Mouse (Mus musculus): ENCODE measurements around the gene Ddx42. TPM values are rescaled to one million over a fixed set of nuclear protein-coding genes. Genes with fewer than 3 reads are reported as not detected.

Gene Ddx42
- polyA plus RNA-seq, 1 experiment from 2014 or later = 111 TPM

- Histone ChIP-seq H3K4me3 (no peak overlapping the region), H3K27ac (no peak overlapping the region), H3K4me2 (replicated peaks) (no peak overlapping the region), H3K4me1 (peaks cover 21% of the 10 kb centered on the region), H3K36me3 (peaks cover 80% of the 10 kb centered on the region), H3K27me3 (no peaks in the 10 kb centered on the region), H3K9me3 (replicated peaks) (no peaks in the 10 kb centered on the region), H3K9ac (no peak overlapping the region)
- no peak for ATAC-seq (ENCODE audit: low FRiP score)
- 96% methylated on average over 9 of the region's 9 CpGs for WGBS
These were observed 47.2 kb downstream of the Ddx42 start for GRCm38 (mm10) chr11:106263963-106264362.

- H3K4me2 ChIP-seq (replicated peaks) = no peak overlapping the region
- H3K4me3 ChIP-seq = no peak overlapping the region
- WGBS = 95% methylated on average over 15 of the region's 15 CpGs
- no peak overlapping the region for H3K9ac ChIP-seq
- ATAC-seq (ENCODE audit: low FRiP score) = no peak
- peaks cover 71% of the 10 kb centered on the region for H3K36me3 ChIP-seq
- H3K27ac ChIP-seq = no peak overlapping the region
- no peaks in the 10 kb centered on the region for H3K27me3 ChIP-seq
- peaks cover 28% of the 10 kb centered on the region for H3K4me1 ChIP-seq
- no peaks in the 10 kb centered on the region for H3K9me3 ChIP-seq (replicated peaks)
These were observed 48.3 kb downstream of the Ddx42 start for GRCm38 (mm10) chr11:106264988-106265387.

- H3K4me2 ChIP-seq (replicated peaks) = no peak overlapping the region
These were observed 48.8 kb downstream of the Ddx42 start for GRCm38 (mm10) chr11:106265570-106265969.

GRCm38 (mm10) chr11:106266431-106266830, 49.7 kb downstream of the Ddx42 start:
- H3K27ac ChIP-seq = no peak overlapping the region
- no peak for ATAC-seq (ENCODE audit: low FRiP score)
- no peak overlapping the region for H3K4me3 ChIP-seq
- no peak overlapping the region for H3K4me2 ChIP-seq (replicated peaks)
- H3K9me3 ChIP-seq (replicated peaks) = no peaks in the 10 kb centered on the region
- 91% methylated on average over 10 of the region's 10 CpGs for WGBS
- H3K9ac ChIP-seq = no peak overlapping the region
- H3K27me3 ChIP-seq = no peaks in the 10 kb centered on the region
- H3K36me3 ChIP-seq = peaks cover 61% of the 10 kb centered on the region
- H3K4me1 ChIP-seq = peaks cover 38% of the 10 kb centered on the region

More at GRCm38 (mm10) chr11:106265570-106265969, 48.8 kb downstream of the Ddx42 start:
- Histone ChIP-seq H3K9ac (no peak overlapping the region), H3K4me3 (no peak overlapping the region), H3K36me3 (peaks cover 70% of the 10 kb centered on the region), H3K27me3 (no peaks in the 10 kb centered on the region), H3K9me3 (replicated peaks) (no peaks in the 10 kb centered on the region), H3K4me1 (peaks cover 33% of the 10 kb centered on the region), H3K27ac (no peak overlapping the region)
- ATAC-seq (ENCODE audit: low FRiP score) = no peak
- WGBS = 94% methylated on average over 4 of the region's 4 CpGs

GRCm38 (mm10) chr11:106267311-106267852, 50.7 kb downstream of the Ddx42 start:
- Histone ChIP-seq H3K27me3 (no peaks in the 10 kb centered on the region), H3K4me3 (no peak overlapping the region), H3K4me2 (replicated peaks) (no peak overlapping the region), H3K9ac (0 out of 2 replicates have a peak overlapping the region, but pooled peaks have one; percentile 35), H3K36me3 (peaks cover 51% of the 10 kb centered on the region), H3K27ac (peak overlapping the region; percentile 86), H3K4me1 (peaks cover 41% of the 10 kb centered on the region), H3K9me3 (replicated peaks) (no peaks in the 10 kb centered on the region)
- WGBS = 66% methylated on average over 14 of the region's 15 CpGs
- ATAC-seq (ENCODE audit: low FRiP score) = no peak

- peaks cover 41% of the 10 kb centered on the region for H3K4me1 ChIP-seq
- no peak overlapping the region for H3K4me3 ChIP-seq
- H3K27me3 ChIP-seq = no peaks in the 10 kb centered on the region
- ATAC-seq (ENCODE audit: low FRiP score) = no peak
- no peak overlapping the region for H3K4me2 ChIP-seq (replicated peaks)
- no peaks in the 10 kb centered on the region for H3K9me3 ChIP-seq (replicated peaks)
- peak overlapping the region; percentile 86 for H3K27ac ChIP-seq
- peaks cover 47% of the 10 kb centered on the region for H3K36me3 ChIP-seq
- WGBS = 45% methylated on average over 5 of the region's 5 CpGs
- 0 out of 2 replicates have a peak overlapping the region, but pooled peaks have one; percentile 35 for H3K9ac ChIP-seq
These were observed 51.1 kb downstream of the Ddx42 start for GRCm38 (mm10) chr11:106267871-106268270.

- peak overlapping the region; percentile 35; the same call in 1 of the 2 replicates for H3K9ac ChIP-seq
- no peaks in the 10 kb centered on the region for H3K9me3 ChIP-seq (replicated peaks)
- H3K36me3 ChIP-seq = peaks cover 40% of the 10 kb centered on the region
- no peak overlapping the region for H3K4me3 ChIP-seq
- peak overlapping the region; percentile 86 for H3K27ac ChIP-seq
- peak overlapping the region; percentile 27 for H3K4me2 ChIP-seq (replicated peaks)
- no peaks in the 10 kb centered on the region for H3K27me3 ChIP-seq
- no peak for ATAC-seq (ENCODE audit: low FRiP score)
- H3K4me1 ChIP-seq = peaks cover 45% of the 10 kb centered on the region
- WGBS = 39% methylated on average over 8 of the region's 8 CpGs
These were observed 51.8 kb downstream of the Ddx42 start for GRCm38 (mm10) chr11:106268326-106269059.

- Histone ChIP-seq H3K4me1 (peaks cover 46% of the 10 kb centered on the region), H3K9ac (peak overlapping the region; percentile 20; the same call in 1 of the 2 replicates), H3K36me3 (peaks cover 35% of the 10 kb centered on the region), H3K4me3 (peak overlapping the region; percentile 1; the same call in 1 of the 2 replicates), H3K27me3 (no peaks in the 10 kb centered on the region), H3K4me2 (replicated peaks) (peak overlapping the region; percentile 27; the same call in 1 of the 2 replicates), H3K9me3 (replicated peaks) (no peaks in the 10 kb centered on the region), H3K27ac (peak overlapping the region; percentile 86)
- WGBS = 31% methylated on average over 3 of the region's 3 CpGs
- no peak for ATAC-seq (ENCODE audit: low FRiP score)
These were observed 52.3 kb downstream of the Ddx42 start for GRCm38 (mm10) chr11:106269060-106269431.

GRCm38 (mm10) chr11:106271131-106271793, 54.5 kb downstream of the Ddx42 start:
- H3K4me1 ChIP-seq = peaks cover 46% of the 10 kb centered on the region
- peak overlapping the region; percentile 99 for H3K9ac ChIP-seq
- WGBS = 43% methylated on average over 5 of the region's 5 CpGs
- peak overlapping the region; percentile 77 for H3K4me2 ChIP-seq (replicated peaks)
- peaks cover 13% of the 10 kb centered on the region for H3K36me3 ChIP-seq
- no peaks in the 10 kb centered on the region for H3K27me3 ChIP-seq
- peak overlapping the region; percentile 52 for H3K27ac ChIP-seq
- peak overlapping the region; percentile 99 for H3K4me3 ChIP-seq
- H3K9me3 ChIP-seq (replicated peaks) = no peaks in the 10 kb centered on the region
- no peak for ATAC-seq (ENCODE audit: low FRiP score)

GRCm38 (mm10) chr11:106271794-106272643, 55.3 kb downstream of the Ddx42 start:
- H3K9ac ChIP-seq = peak overlapping the region; percentile 99
- peak overlapping the region; percentile 90 for H3K27ac ChIP-seq
- H3K4me2 ChIP-seq (replicated peaks) = peak overlapping the region; percentile 77
- H3K36me3 ChIP-seq = peaks cover 5% of the 10 kb centered on the region; the same call in 1 of the 2 replicates
- H3K27me3 ChIP-seq = no peaks in the 10 kb centered on the region
- peaks cover 44% of the 10 kb centered on the region for H3K4me1 ChIP-seq
- peak overlapping the region; percentile 99 for H3K4me3 ChIP-seq
- H3K9me3 ChIP-seq (replicated peaks) = no peaks in the 10 kb centered on the region
- peak; percentile 44; the same call in 1 of the 2 replicates for ATAC-seq (ENCODE audit: low FRiP score)
- WGBS = 2% methylated on average over 41 of the region's 41 CpGs

GRCm38 (mm10) chr11:106272644-106273310, 56.1 kb downstream of the Ddx42 start, which contains the start of gene Smarcd2:
Gene Smarcd2 (minus strand): TSS chr11:106272972.
- H3K9me3 ChIP-seq (replicated peaks) = no peaks in the 10 kb centered on the region
- H3K27me3 ChIP-seq = peaks cover 1% of the 10 kb centered on the region; the same call in 1 of the 2 replicates
- peak within 1 kb of the TSS; percentile 77 for H3K4me2 ChIP-seq (replicated peaks)
- WGBS = under 1% methylated on average over 71 of the region's 72 CpGs
- H3K4me1 ChIP-seq = peaks cover 37% of the 10 kb centered on the region
- H3K27ac ChIP-seq = peak within 1 kb of the TSS; percentile 90
- ATAC-seq (ENCODE audit: low FRiP score) = peak; percentile 93
- peak within 1 kb of the TSS; percentile 99 for H3K4me3 ChIP-seq
- H3K9ac ChIP-seq = peak within 1 kb of the TSS; percentile 99
- no peaks in the 10 kb centered on the region for H3K36me3 ChIP-seq
